Mouse (Mus musculus): ENCODE results near the gene Gramd4. TPM values are rescaled to one million over a fixed set of nuclear protein-coding genes. Genes with fewer than 3 reads are reported as not detected.

Gene Gramd4
- polyA plus RNA-seq (2011; ENCODE audit: insufficient read length, low read depth, missing spikeins), result 18.0 and 31.4 TPM in 2 replicates

DNA sequence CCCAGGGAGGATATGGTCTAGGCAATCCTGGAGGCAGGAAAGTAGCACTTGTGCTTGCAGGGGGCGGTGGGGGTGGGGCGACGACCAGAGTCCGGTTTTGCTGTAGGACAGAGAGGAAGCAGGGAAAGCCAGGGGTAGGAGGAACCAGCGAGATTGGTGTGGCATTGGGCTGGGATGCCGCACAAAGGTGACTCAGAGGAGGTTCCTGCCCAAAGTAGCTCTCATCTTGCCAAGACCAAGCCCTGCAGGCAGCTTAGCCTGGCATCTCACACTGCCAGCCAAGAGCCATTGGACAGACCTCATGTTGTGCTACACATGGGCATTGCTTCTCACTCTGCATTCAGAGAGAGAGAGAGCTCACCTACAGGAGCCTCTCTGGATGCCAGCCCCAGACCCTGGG lies at the start of gene Gramd4:
Gramd4 (plus strand) TSS at position 283 of the 400 bp plus-strand sequence.
- Histone ChIP-seq H3K27ac (ENCODE audit: insufficient read depth, low read length) (no peak within 1 kb of the TSS), H3K4me1 (ENCODE audit: control insufficient read depth, insufficient read depth, low read length) (peaks cover 10% of the 10 kb centered on the region; the same call in 1 of the 2 replicates), H3K4me3 (ENCODE audit: insufficient read depth, low read length) (peak within 1 kb of the TSS; percentile 53)
- TF ChIP-seq POLR2A (IDR thresholded peaks at IDR 0.05; ENCODE audit: low read depth, low read length) (no peak), CTCF (IDR thresholded peaks at IDR 0.05; ENCODE audit: borderline replicate concordance, insufficient read depth, low read length) (no peak)

DNA sequence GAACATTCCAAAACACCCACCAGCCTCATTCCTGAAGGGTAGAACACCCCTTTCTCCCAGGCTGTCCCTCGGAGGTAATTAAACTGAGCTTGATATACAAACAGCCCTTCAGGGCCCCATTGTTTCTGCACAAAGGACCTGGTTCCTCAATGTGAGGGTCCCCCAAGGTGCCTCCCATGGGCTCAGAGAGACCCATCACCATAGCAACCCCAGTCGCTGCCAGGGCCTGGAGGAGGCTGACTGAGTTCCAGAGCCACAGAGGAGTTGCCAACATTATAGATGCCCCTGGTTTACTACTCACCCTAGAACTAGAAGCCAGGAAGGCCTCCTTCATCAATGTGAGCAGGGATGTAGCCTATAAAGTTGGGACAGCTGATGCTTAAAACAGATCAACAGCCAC lies 44.4 kb upstream of the Gramd4 start:
- TF ChIP-seq POLR2A (IDR thresholded peaks at IDR 0.05; ENCODE audit: low read depth, low read length), result no peak
- TF ChIP-seq CTCF (IDR thresholded peaks at IDR 0.05; ENCODE audit: borderline replicate concordance, insufficient read depth, low read length), result no peak
- Histone ChIP-seq H3K27ac (ENCODE audit: insufficient read depth, low read length) (no peak overlapping the region), H3K4me3 (ENCODE audit: insufficient read depth, low read length) (no peak overlapping the region), H3K4me1 (ENCODE audit: control insufficient read depth, insufficient read depth, low read length) (peaks cover 4% of the 10 kb centered on the region)

DNA sequence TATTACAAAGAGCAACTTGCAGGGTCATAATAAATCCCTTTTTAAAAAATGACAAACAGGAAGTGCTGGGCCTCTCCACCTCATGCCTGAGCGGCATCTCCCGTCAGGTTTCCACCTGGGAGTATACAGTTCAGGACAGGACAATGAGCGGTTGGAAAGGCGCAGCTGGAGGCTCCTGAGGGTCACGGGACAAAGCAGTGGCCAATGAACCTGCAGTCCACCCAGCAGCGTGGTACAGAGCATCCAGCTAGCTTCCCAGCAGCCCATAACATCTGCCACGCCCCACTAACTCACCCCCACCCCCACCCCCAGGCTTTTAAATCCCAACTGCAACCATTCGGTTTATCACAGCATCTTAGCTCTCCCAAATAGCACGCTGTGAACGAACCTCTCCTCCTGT lies 43.8 kb upstream of the Gramd4 start:
- TF ChIP-seq POLR2A (IDR thresholded peaks at IDR 0.05; ENCODE audit: low read depth, low read length), result no peak
- no peak for TF ChIP-seq CTCF (IDR thresholded peaks at IDR 0.05; ENCODE audit: borderline replicate concordance, insufficient read depth, low read length)
- H3K27ac ChIP-seq (ENCODE audit: insufficient read depth, low read length), result no peak overlapping the region
- H3K4me1 ChIP-seq (ENCODE audit: control insufficient read depth, insufficient read depth, low read length), result peaks cover 4% of the 10 kb centered on the region
- no peak overlapping the region for H3K4me3 ChIP-seq (ENCODE audit: insufficient read depth, low read length)

- TF ChIP-seq POLR2A (IDR thresholded peaks at IDR 0.05; ENCODE audit: low read depth, low read length) (no peak), CTCF (IDR thresholded peaks at IDR 0.05; ENCODE audit: borderline replicate concordance, insufficient read depth, low read length) (no peak)
- no peak overlapping the region for H3K4me3 ChIP-seq (ENCODE audit: insufficient read depth, low read length)
- H3K27ac ChIP-seq (ENCODE audit: insufficient read depth, low read length), result no peak overlapping the region
- peaks cover 4% of the 10 kb centered on the region for H3K4me1 ChIP-seq (ENCODE audit: control insufficient read depth, insufficient read depth, low read length)
These were observed 42.5 kb upstream of the Gramd4 start for GRCm38 (mm10) chr15:86015026-86015425.

GRCm38 (mm10) chr15:86015860-86016541 lies 41.5 kb upstream of the Gramd4 start:
- TF ChIP-seq POLR2A (IDR thresholded peaks at IDR 0.05; ENCODE audit: low read depth, low read length), result no peak
- no peak for TF ChIP-seq CTCF (IDR thresholded peaks at IDR 0.05; ENCODE audit: borderline replicate concordance, insufficient read depth, low read length)
- Histone ChIP-seq H3K27ac (ENCODE audit: insufficient read depth, low read length) (no peak overlapping the region), H3K4me3 (ENCODE audit: insufficient read depth, low read length) (no peak overlapping the region), H3K4me1 (ENCODE audit: control insufficient read depth, insufficient read depth, low read length) (peaks cover 4% of the 10 kb centered on the region)

DNA sequence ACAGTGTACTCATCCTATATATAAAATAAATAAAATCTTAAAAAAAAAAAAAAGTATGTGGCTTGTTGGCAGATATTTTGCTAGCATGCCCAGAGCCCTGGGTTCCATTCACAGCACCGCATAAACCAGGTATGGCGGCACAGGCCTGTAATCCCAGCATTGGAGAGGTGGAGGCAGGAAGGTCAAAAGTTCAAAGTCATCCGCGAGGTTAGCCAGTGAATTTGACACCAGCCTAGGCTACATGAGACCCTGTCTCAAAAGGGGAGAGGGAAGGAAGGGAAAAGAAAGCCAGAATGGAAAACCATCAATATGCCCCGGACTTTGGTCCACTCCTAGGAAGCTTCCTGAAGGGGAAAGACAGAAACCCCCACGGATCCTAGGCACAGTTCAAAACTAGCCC lies 40.2 kb upstream of the Gramd4 start:
- no peak overlapping the region for H3K27ac ChIP-seq (ENCODE audit: insufficient read depth, low read length)
- TF ChIP-seq POLR2A (IDR thresholded peaks at IDR 0.05; ENCODE audit: low read depth, low read length) (no peak), CTCF (IDR thresholded peaks at IDR 0.05; ENCODE audit: borderline replicate concordance, insufficient read depth, low read length) (no peak)
- peaks cover 4% of the 10 kb centered on the region for H3K4me1 ChIP-seq (ENCODE audit: control insufficient read depth, insufficient read depth, low read length)
- no peak overlapping the region for H3K4me3 ChIP-seq (ENCODE audit: insufficient read depth, low read length)

GRCm38 (mm10) chr15:86018753-86019512 lies 38.6 kb upstream of the Gramd4 start:
- H3K27ac ChIP-seq (ENCODE audit: insufficient read depth, low read length), result no peak overlapping the region
- TF ChIP-seq POLR2A (IDR thresholded peaks at IDR 0.05; ENCODE audit: low read depth, low read length), result no peak
- no peak for TF ChIP-seq CTCF (IDR thresholded peaks at IDR 0.05; ENCODE audit: borderline replicate concordance, insufficient read depth, low read length)
- H3K4me1 ChIP-seq (ENCODE audit: control insufficient read depth, insufficient read depth, low read length), result peaks cover 4% of the 10 kb centered on the region
- no peak overlapping the region for H3K4me3 ChIP-seq (ENCODE audit: insufficient read depth, low read length)

DNA sequence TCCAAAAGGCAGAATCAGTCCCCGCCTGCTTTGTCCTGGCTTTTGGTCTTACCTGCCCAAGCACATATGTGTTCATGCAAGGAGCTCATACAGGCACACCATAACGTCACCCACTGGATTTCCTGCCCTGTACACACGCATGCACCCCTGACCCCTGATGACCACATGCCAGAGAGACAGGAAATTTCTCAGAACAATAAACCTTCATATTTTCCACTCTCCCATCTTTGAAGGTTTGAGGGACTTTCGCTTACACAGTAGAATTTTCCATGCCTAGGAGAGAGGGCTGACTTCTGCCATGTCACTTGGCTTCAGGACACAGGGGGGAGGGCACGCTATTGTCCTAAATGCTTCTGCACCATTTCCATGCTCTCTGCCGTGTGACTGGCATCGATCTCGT lies 37.5 kb upstream of the Gramd4 start:
- H3K4me3 ChIP-seq (ENCODE audit: insufficient read depth, low read length), result no peak overlapping the region
- TF ChIP-seq CTCF (IDR thresholded peaks at IDR 0.05; ENCODE audit: borderline replicate concordance, insufficient read depth, low read length) (no peak), POLR2A (IDR thresholded peaks at IDR 0.05; ENCODE audit: low read depth, low read length) (no peak)
- peaks cover 4% of the 10 kb centered on the region for H3K4me1 ChIP-seq (ENCODE audit: control insufficient read depth, insufficient read depth, low read length)
- H3K27ac ChIP-seq (ENCODE audit: insufficient read depth, low read length), result no peak overlapping the region

GRCm38 (mm10) chr15:86021301-86021700 lies 36.2 kb upstream of the Gramd4 start:
- no peak overlapping the region for H3K27ac ChIP-seq (ENCODE audit: insufficient read depth, low read length)
- H3K4me3 ChIP-seq (ENCODE audit: insufficient read depth, low read length), result no peak overlapping the region
- TF ChIP-seq POLR2A (IDR thresholded peaks at IDR 0.05; ENCODE audit: low read depth, low read length), result no peak
- no peaks in the 10 kb centered on the region for H3K4me1 ChIP-seq (ENCODE audit: control insufficient read depth, insufficient read depth, low read length)

DNA sequence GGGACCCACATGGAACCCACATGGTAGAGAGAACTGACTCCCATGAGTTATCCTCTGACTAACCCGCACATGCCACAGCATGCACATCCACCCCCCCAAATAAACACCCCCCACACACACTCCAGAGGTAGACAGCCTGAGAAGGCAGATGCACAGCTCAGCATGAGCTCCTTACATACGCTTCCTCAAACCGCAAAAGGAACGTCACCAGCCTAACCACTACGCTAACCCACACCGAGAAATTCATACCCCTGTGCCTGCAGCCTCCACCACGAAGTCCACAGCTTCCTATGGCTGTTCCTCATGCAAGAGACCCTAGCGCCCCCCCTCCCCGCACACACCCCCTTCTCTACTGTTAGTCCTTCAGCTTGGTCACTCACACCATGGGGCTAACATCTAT lies 35.5 kb upstream of the Gramd4 start:
- TF ChIP-seq CTCF (IDR thresholded peaks at IDR 0.05; ENCODE audit: borderline replicate concordance, insufficient read depth, low read length) (no peak), POLR2A (IDR thresholded peaks at IDR 0.05; ENCODE audit: low read depth, low read length) (no peak)
- Histone ChIP-seq H3K4me3 (ENCODE audit: insufficient read depth, low read length) (no peak overlapping the region), H3K4me1 (ENCODE audit: control insufficient read depth, insufficient read depth, low read length) (no peaks in the 10 kb centered on the region), H3K27ac (ENCODE audit: insufficient read depth, low read length) (no peak overlapping the region)

All from embryonic fibroblast, embryonic 13.5 days (primary cell).